Mouse (Mus musculus): ENCODE data around the gene Tgm4.

Tgm4 gene

GRCm38 (mm10) chr9:123034426-123034825 lies at the start of gene Tgm4:
TSS of gene Tgm4 (plus strand) at chr9:123034726.
- DNase-seq, result no peak

- no peak for DNase-seq
These were observed 35.9 kb upstream of the Tgm4 start for GRCm38 (mm10) chr9:122998406-122999192.

- DNase-seq, result no peak
These were observed 35.3 kb upstream of the Tgm4 start for GRCm38 (mm10) chr9:122999193-122999586.

- no peak for DNase-seq
These were observed 29.8 kb upstream of the Tgm4 start for GRCm38 (mm10) chr9:123004718-123005117.

- no peak for DNase-seq
These were observed 28.5 kb upstream of the Tgm4 start for GRCm38 (mm10) chr9:123006071-123006470.

- peak; percentile 88 for DNase-seq
These were observed 13.4 kb upstream of the Tgm4 start, which contains the start of gene Tmem42 for GRCm38 (mm10) chr9:123020995-123021631. TSS of gene Tmem42 (plus strand) at chr9:123021326.

GRCm38 (mm10) chr9:123021636-123022379 lies 12.7 kb upstream of the Tgm4 start:
- no peak for DNase-seq

- no peak for DNase-seq
These were observed 10.3 kb upstream of the Tgm4 start for GRCm38 (mm10) chr9:123024201-123024600.

- DNase-seq, result no peak
These were observed 2.9 kb upstream of the Tgm4 start for GRCm38 (mm10) chr9:123031496-123032246.

GRCm38 (mm10) chr9:123047665-123048064 lies 13.1 kb downstream of the Tgm4 start:
- no peak for DNase-seq

- DNase-seq, result peak; percentile 38
These were observed 24.3 kb downstream of the Tgm4 start for GRCm38 (mm10) chr9:123058724-123059292.

- DNase-seq, result no peak
These were observed 25.6 kb downstream of the Tgm4 start for GRCm38 (mm10) chr9:123060172-123060571.

- no peak for DNase-seq
These were observed 44.6 kb downstream of the Tgm4 start for GRCm38 (mm10) chr9:123079149-123079548.

- no peak for DNase-seq
These were observed 45.8 kb downstream of the Tgm4 start for GRCm38 (mm10) chr9:123080355-123080754.

GRCm38 (mm10) chr9:123080796-123081195 lies 46.3 kb downstream of the Tgm4 start:
- DNase-seq, result no peak

- no peak for DNase-seq
These were observed 50.8 kb downstream of the Tgm4 start for GRCm38 (mm10) chr9:123085373-123085772.

GRCm38 (mm10) chr9:123087558-123087957 lies 53.0 kb downstream of the Tgm4 start:
- no peak for DNase-seq

GRCm38 (mm10) chr9:123090844-123091243 lies 56.3 kb downstream of the Tgm4 start:
- DNase-seq, result no peak

GRCm38 (mm10) chr9:123099631-123100455 lies 65.3 kb downstream of the Tgm4 start:
- DNase-seq, result no peak

- DNase-seq, result no peak
These were observed 68.9 kb downstream of the Tgm4 start for GRCm38 (mm10) chr9:123103425-123103824.

- DNase-seq, result no peak
These were observed 69.8 kb downstream of the Tgm4 start for GRCm38 (mm10) chr9:123104362-123104761.

- no peak for DNase-seq
These were observed 72.7 kb downstream of the Tgm4 start for GRCm38 (mm10) chr9:123107186-123107585.

Data from thymus, postnatal 4 days (tissue).